Mouse (Mus musculus): ENCODE results near the gene Ap1s3.

DNA sequence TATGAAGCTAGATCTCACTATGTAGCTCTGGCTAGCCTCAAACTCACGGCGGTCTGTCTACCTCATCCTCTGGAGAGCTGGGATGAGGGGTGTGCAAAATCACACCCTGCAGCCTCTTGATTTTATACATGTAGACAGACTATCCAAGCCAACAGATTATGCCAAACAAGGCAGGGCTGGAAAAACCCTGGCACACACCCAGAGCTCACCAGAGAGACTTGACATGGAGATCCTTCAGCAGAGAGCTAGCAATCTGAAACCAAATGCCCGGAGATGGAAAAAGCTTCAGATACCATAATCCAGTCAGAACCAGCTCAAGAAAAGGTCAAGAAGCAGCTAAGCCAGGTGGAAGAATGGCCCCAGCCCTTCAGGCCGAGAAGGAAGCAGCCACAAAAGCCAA is 6.9 kb downstream of the Ap1s3 start:
- TF ChIP-seq CTCF (IDR thresholded peaks at IDR 0.05; ENCODE audit: low read depth) (no peak), EP300 (IDR thresholded peaks at IDR 0.05; ENCODE audit: low read depth) (no peak)

Measured in liver, postnatal 0 days (tissue).